ENCODE assay signal across 33 mouse cellular contexts in the genomic region with DNA sequence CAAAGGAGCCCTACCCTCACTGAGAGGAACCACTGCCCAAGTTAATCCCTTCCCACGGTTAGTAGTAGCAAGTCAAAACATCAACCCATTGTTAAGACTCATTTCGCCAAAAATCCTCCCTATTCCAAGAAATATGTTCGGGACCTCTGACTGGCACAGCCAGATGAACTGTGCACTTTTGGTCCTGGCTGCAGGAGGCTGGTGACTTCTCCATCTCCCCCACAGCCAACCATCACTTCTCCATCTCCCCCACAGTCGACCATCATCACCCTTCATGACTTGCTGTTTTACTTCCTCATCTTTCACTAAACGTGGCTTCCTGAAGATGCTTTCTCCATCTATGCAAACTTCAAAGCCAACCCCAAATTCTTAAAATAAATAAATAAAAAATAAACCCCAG. TPM values are rescaled to one million over a fixed set of nuclear protein-coding genes. Genes with fewer than 3 reads are reported as not detected.
DNase-seq lines count a peak whose midpoint lies in the region; ATAC-seq and TF ChIP-seq lines count a peak whose summit lies in the region.
"Had no signal": no experiment of that assay in that cellular context is flagged by ENCODE, and none has a peak within 500 bp of the region (broad histone marks: within the 10 kb centered on the region; RNA-seq: fewer than 3 reads in every experiment).

No protein-coding gene starts in this region.

- intact Hi-C loops in heart, postnatal 10 days (cut with DNase I): no loop called here

- peaks cover 3 to 27% of the 10 kb centered on the region in 2 experiments; a peak in 3 of 4 replicates for H3K4me1 ChIP-seq in MEL (ENCODE audit: control insufficient read depth in 1 of 2, insufficient read depth in 2 of 2, low read length in 2 of 2)
- 0 out of 2 replicates have a peak, but pooled peaks cover 3% of the 10 kb centered on the region for H3K4me1 ChIP-seq in hindbrain, embryonic 14.5 days (replicated peaks; ENCODE audit: control insufficient read depth, insufficient read depth, low read length)
- H3K4me1 ChIP-seq: hindbrain, embryonic 12.5 days; neural tube, embryonic 12.5 days had no signal

- ATAC-seq in megakaryocyte, adult 5-6 weeks (ENCODE audit: poor library complexity, severe bottlenecking): peak; percentile 61
- no peak for ATAC-seq in hindbrain, embryonic 14.5 days (ENCODE audit: low FRiP score)
- ATAC-seq: forebrain, embryonic 14.5 days; lung, postnatal 0 days had no signal

- 85% methylated on average over 5 of the region's 5 CpGs for WGBS in hindbrain, embryonic 14.5 days

- H3K9me3 ChIP-seq in MEL (replicated peaks; ENCODE audit: insufficient read depth, low read length): no peaks in the 10 kb centered on the region
- no peaks in the 10 kb centered on the region for H3K9me3 ChIP-seq in hindbrain, embryonic 14.5 days (ENCODE audit: control insufficient read depth, low read length)
- H3K9me3 ChIP-seq: embryonic facial prominence, embryonic 15.5 days; heart, embryonic 12.5 days; hindbrain, embryonic 12.5 days; limb, embryonic 15.5 days; liver, embryonic 15.5 days; midbrain, embryonic 12.5 days had no signal

- no peak for TF ChIP-seq RAD21 in MEL (IDR thresholded peaks at IDR 0.05; ENCODE audit: low read depth, low read length)

- H3K4me2 ChIP-seq in hindbrain, embryonic 14.5 days (replicated peaks): no peak overlapping the region
- H3K4me2 ChIP-seq: embryonic facial prominence, embryonic 15.5 days; heart, embryonic 12.5 days; hindbrain, embryonic 12.5 days; limb, embryonic 15.5 days; liver, embryonic 15.5 days; midbrain, embryonic 12.5 days; neural tube, embryonic 12.5 days had no signal

- H3K4me3 ChIP-seq in MEL (ENCODE audit: control insufficient read depth in 1 of 2, insufficient read depth in 1 of 2, low read depth in 2 of 2, low read length in 2 of 2): no peak overlapping the region
- no peak overlapping the region for H3K4me3 ChIP-seq in hindbrain, embryonic 14.5 days (replicated peaks; ENCODE audit: low read length)
- H3K4me3 ChIP-seq: embryonic facial prominence, embryonic 15.5 days; heart, embryonic 12.5 days; hindbrain, embryonic 12.5 days; limb, embryonic 15.5 days; liver, embryonic 15.5 days; midbrain, embryonic 12.5 days; neural tube, embryonic 12.5 days had no signal

- peaks cover 5% of the 10 kb centered on the region for H3K79me2 ChIP-seq in MEL (ENCODE audit: control insufficient read depth, insufficient read depth, low read length, poor library complexity)

- DNase-seq in heart, adult 11 months: peak; percentile 86
- no peak for DNase-seq in heart, postnatal 10 days
- peak; percentile 78 for DNase-seq in MEL (ENCODE audit: low read depth, low spot score)
- DNase-seq in splenic B cell, adult 2 months (ENCODE audit: low read depth, low spot score): peak; percentile 52
- DNase-seq in hindbrain, embryonic 14.5 days (ENCODE audit: low spot score): no peak
- no peak for DNase-seq in embryo, embryonic 10.5 days (ENCODE audit: low spot score)
- DNase-seq: adrenal gland, postnatal 10 days; cerebellum, adult 8-10 months; cerebellum, postnatal 36 days; heart, adult 18-20 months; heart, postnatal 14 days; kidney, adult 18-20 months; layer of hippocampus, adult 9-11 months; left cerebral cortex, postnatal 4 days; retina, postnatal 1 day; right cerebral cortex, postnatal 25 days; thymus, postnatal 14 days had no signal

- H3K36me3 ChIP-seq in MEL (ENCODE audit: control insufficient read depth in 1 of 2, insufficient read depth in 2 of 2, low read length in 2 of 2): peaks cover 0 to 24% of the 10 kb centered on the region in 2 experiments; a peak in 2 of 4 replicates
- H3K36me3 ChIP-seq in splenic B cell, adult 2 months (ENCODE audit: control insufficient read depth, insufficient read depth, low read length, poor library complexity, severe bottlenecking): no peaks in the 10 kb centered on the region
- no peaks in the 10 kb centered on the region for H3K36me3 ChIP-seq in hindbrain, embryonic 14.5 days (replicated peaks; ENCODE audit: control insufficient read depth, insufficient read depth)
- H3K36me3 ChIP-seq: embryonic facial prominence, embryonic 15.5 days; hindbrain, embryonic 12.5 days; limb, embryonic 15.5 days; midbrain, embryonic 12.5 days; neural tube, embryonic 12.5 days had no signal

- peak in 1 of 2 experiments; percentile 51; a peak in 2 of 4 replicates for TF ChIP-seq EP300 in MEL (IDR thresholded peaks at IDR 0.05; ENCODE audit: low read depth in 1 of 2, low read length in 2 of 2)

- no peak for TF ChIP-seq POLR2A in MEL (IDR thresholded peaks at IDR 0.05; ENCODE audit: control insufficient read depth in 1 of 2, insufficient read depth in 1 of 2, low read depth in 1 of 2, low read length in 2 of 2, poor library complexity in 1 of 2)

- H3K27ac ChIP-seq in MEL (ENCODE audit: control insufficient read depth, low read depth, low read length): peak overlapping the region; percentile 42; the same call in 1 of the 2 replicates
- no peak overlapping the region for H3K27ac ChIP-seq in hindbrain, embryonic 14.5 days
- H3K27ac ChIP-seq: embryonic facial prominence, embryonic 15.5 days; hindbrain, embryonic 12.5 days; limb, embryonic 15.5 days; liver, embryonic 15.5 days; macrophage; midbrain, embryonic 12.5 days; neural tube, embryonic 12.5 days had no signal

- no peak for TF ChIP-seq CTCF in MEL (IDR thresholded peaks at IDR 0.05 in 2 of 3, conservative IDR thresholded peaks at IDR 0.05 in 1 of 3; ENCODE audit: control insufficient read depth in 1 of 3, insufficient read depth in 1 of 3, low read depth in 2 of 3, low read length in 3 of 3, poor library complexity in 1 of 3, severe bottlenecking in 1 of 3)

- no peak overlapping the region for H3K9ac ChIP-seq in MEL (ENCODE audit: control insufficient read depth, low read depth, low read length, poor library complexity, severe bottlenecking)
- H3K9ac ChIP-seq in hindbrain, embryonic 14.5 days: no peak overlapping the region
- H3K9ac ChIP-seq: embryonic facial prominence, embryonic 15.5 days; heart, embryonic 12.5 days; hindbrain, embryonic 12.5 days; limb, embryonic 15.5 days; liver, embryonic 15.5 days; midbrain, embryonic 12.5 days; neural tube, embryonic 12.5 days had no signal

- H3K27me3 ChIP-seq in MEL (ENCODE audit: control insufficient read depth in 1 of 2, insufficient read depth in 2 of 2, low read length in 2 of 2): no peaks in the 10 kb centered on the region
- H3K27me3 ChIP-seq in splenic B cell, adult 2 months (ENCODE audit: control insufficient read depth, insufficient read depth, low read length, poor library complexity, severe bottlenecking): no peaks in the 10 kb centered on the region
- H3K27me3 ChIP-seq in hindbrain, embryonic 14.5 days (ENCODE audit: control insufficient read depth, insufficient read depth, low read length): no peaks in the 10 kb centered on the region
- H3K27me3 ChIP-seq: embryonic facial prominence, embryonic 15.5 days; heart, embryonic 12.5 days; hindbrain, embryonic 12.5 days; limb, embryonic 15.5 days; liver, embryonic 15.5 days; midbrain, embryonic 12.5 days; neural tube, embryonic 12.5 days had no signal

TF ChIP-seq in MEL, 35 proteins besides CTCF, POLR2A, EP300 and RAD21:
- TF ChIP-seq SMC3 (IDR thresholded peaks at IDR 0.05; ENCODE audit: low read depth, low read length) (no peak), BHLHE40 (IDR thresholded peaks at IDR 0.05; ENCODE audit: borderline replicate concordance, low read depth, low read length) (no peak), MAX (IDR thresholded peaks at IDR 0.05; ENCODE audit: low read length) (no peak), ZNF384 (IDR thresholded peaks at IDR 0.05; ENCODE audit: low read depth, low read length) (no peak), ZMIZ1 (IDR thresholded peaks at IDR 0.05; ENCODE audit: low read depth, low read length) (no peak), MAZ (IDR thresholded peaks at IDR 0.05; ENCODE audit: low read depth, low read length) (no peak), RCOR1 (IDR thresholded peaks at IDR 0.05; ENCODE audit: low read depth, low read length) (peak; percentile 47), ELF1 (IDR thresholded peaks at IDR 0.05; ENCODE audit: low read depth, low read length) (0 out of 2 replicates have a peak, but pooled peaks have one; percentile 18), GABPA (IDR thresholded peaks at IDR 0.05; ENCODE audit: low read depth, low read length) (no peak), SIN3A (IDR thresholded peaks at IDR 0.05; ENCODE audit: low read length) (0 out of 2 replicates have a peak, but pooled peaks have one; percentile 16), MXI1 (IDR thresholded peaks at IDR 0.05; ENCODE audit: low read depth, low read length) (no peak), CHD2 (IDR thresholded peaks at IDR 0.05; ENCODE audit: low read length) (no peak), POLR2AphosphoS5 (IDR thresholded peaks at IDR 0.05; ENCODE audit: borderline replicate concordance, low read depth, low read length) (no peak), E2F4 (IDR thresholded peaks at IDR 0.05; ENCODE audit: borderline replicate concordance, low read depth, low read length) (no peak), HCFC1 (IDR thresholded peaks at IDR 0.05; ENCODE audit: low read depth, low read length) (no peak)

RNA-seq across cellular contexts. Expression of gene Samhd1, which starts 3.7 kb away (rescaled TPM):
- 10 to 100 TPM; 20.5 to 25.3 TPM for total RNA-seq in heart, postnatal 10 days (2021)
- 15.7 and 19.7 TPM in 2 replicates for total RNA-seq in MEL (2012; rRNA removed)
- polyA plus RNA-seq in MEL (2012; ENCODE audit: insufficient read depth in 1 of 2, insufficient read length in 2 of 2, low read depth in 1 of 2, low replicate concordance in 2 of 2, missing spikeins in 1 of 2): 10 to 100 TPM; 50.5 to 76.8 TPM
- total RNA-seq in megakaryocyte, adult 5-6 weeks (2015): 730 and 815 TPM in 2 replicates
- total RNA-seq in megakaryocyte, adult 5-6 weeks (2017): 599 and 677 TPM in 2 replicates
- 12.2 and 12.4 TPM in 2 replicates for polyA plus RNA-seq in hindbrain, embryonic 14.5 days (2014; fragmentation: Nextera tagmentation; extraction: Ambion mirVana)

RNA-seq across cellular contexts. Expression of gene Tldc2, which starts 52.0 kb away (rescaled TPM):
- total RNA-seq in heart, postnatal 10 days (2021): not detected
- total RNA-seq in MEL (2012; rRNA removed): not detected in 2 replicates
- not detected for polyA plus RNA-seq in MEL (2012; ENCODE audit: insufficient read depth in 1 of 2, insufficient read length in 2 of 2, low read depth in 1 of 2, low replicate concordance in 2 of 2, missing spikeins in 1 of 2)
- not detected in 2 replicates for total RNA-seq in megakaryocyte, adult 5-6 weeks (2015)
- not detected in 2 replicates for total RNA-seq in megakaryocyte, adult 5-6 weeks (2017)
- not detected in 2 replicates for polyA plus RNA-seq in hindbrain, embryonic 14.5 days (2014; fragmentation: Nextera tagmentation; extraction: Ambion mirVana)
- total RNA-seq: adrenal gland, postnatal 10 days; G1E; gastrocnemius, adult 8-10 months; heart, adult 18-20 months; heart, postnatal 14 days; left cerebral cortex, adult 18-20 months; left cerebral cortex, postnatal 4 days had no signal
- polyA plus RNA-seq: activated CD4-positive, CD25-positive, alpha-beta regulatory T cell, adult 4 months; brain, embryonic 14.5 days; embryonic facial prominence, embryonic 15.5 days; forebrain, embryonic 14.5 days; G1E; heart, embryonic 12.5 days; hindbrain, embryonic 12.5 days; limb, embryonic 15.5 days; liver, embryonic 15.5 days; lung, postnatal 0 days; macrophage; midbrain, embryonic 12.5 days; neural tube, embryonic 12.5 days had no signal

RNA-seq across cellular contexts. Expression of gene Soga1, which starts 59.8 kb away (rescaled TPM):
- 10 to 100 TPM; 33.3 to 34.6 TPM for total RNA-seq in heart, postnatal 10 days (2021)
- total RNA-seq in MEL (2012; rRNA removed): 0.20 and 0.50 TPM in 2 replicates
- 1 to 10 TPM in 1 of 2 experiments, not detected in 1; 2.0 TPM for polyA plus RNA-seq in MEL (2012; ENCODE audit: insufficient read depth in 1 of 2, insufficient read length in 2 of 2, low read depth in 1 of 2, low replicate concordance in 2 of 2, missing spikeins in 1 of 2)
- total RNA-seq in megakaryocyte, adult 5-6 weeks (2015): 1.1 and 1.3 TPM in 2 replicates
- 1.6 and 1.7 TPM in 2 replicates for total RNA-seq in megakaryocyte, adult 5-6 weeks (2017)
- polyA plus RNA-seq in hindbrain, embryonic 14.5 days (2014; fragmentation: Nextera tagmentation; extraction: Ambion mirVana): 9.5 and 9.7 TPM in 2 replicates

Comparison
In these comparisons a context has a peak if more than half of its experiments do, and no peak if none do; other contexts are left out.
1. DNase-seq: peak in heart, adult 11 months (single experiment), MEL (single experiment) and splenic B cell, adult 2 months (single experiment); none in heart, postnatal 10 days (0 of 2), hindbrain, embryonic 14.5 days (single experiment) and embryo, embryonic 10.5 days (single experiment).
2. RNA of gene Samhd1, which starts 3.7 kb away (total RNA-seq): 599 to 815 TPM in megakaryocyte, adult 5-6 weeks; 20.5 to 25.3 TPM in heart, postnatal 10 days and 15.7 to 19.7 TPM in MEL; every median in the first group is over 10 times any median in the second.
3. RNA of gene Soga1, which starts 59.8 kb away (total RNA-seq): 33.3 to 34.6 TPM in heart, postnatal 10 days; 1.1 to 1.7 TPM in megakaryocyte, adult 5-6 weeks and 0.20 to 0.50 TPM in MEL; every median in the first group is over 10 times any median in the second.